Mouse (Mus musculus) liver, embryonic 14.5 days (tissue): ENCODE data around the gene Oit3. TPM values are rescaled to one million over a fixed set of nuclear protein-coding genes. Genes with fewer than 3 reads are reported as not detected.

Experiments
- ATAC-seq: fragments of 200-750 bp; cut with Nextera tagmentation; 2 replicates; pipeline ENCODE4 v1.8.0; 2017; ENCODE audit warnings: moderate number of reproducible peaks, mild to moderate bottlenecking, moderate library complexity; ENCODE audit not compliant: insufficient read depth
- DNase-seq, 3 experiments: peaks; one replicate each; pipeline ENCODE4 v3.0.0-alpha.2; 2012 to 2013; ENCODE audit warnings: low read depth in 3 of 3, low spot score in 3 of 3
- H3K27ac ChIP-seq: fragments of 300-500 bp; sonication (generic); 2 replicates; pipeline ENCODE4 v1.5.1; 2014; ENCODE audit warnings: moderate library complexity, mild to moderate bottlenecking, control low read depth, inconsistent platforms
- H3K27me3 ChIP-seq: fragments of 300-500 bp; sonication (generic); 2 replicates; pipeline ENCODE4 v1.6.1; 2014; ENCODE audit warnings: mild to moderate bottlenecking, low read length, moderate library complexity; ENCODE audit not compliant: control insufficient read depth, insufficient read depth
- H3K36me3 ChIP-seq: fragments of 300-500 bp; sonication (generic); replicated peaks from 2 replicates; pipeline ENCODE4 v1.6.1; 2014; ENCODE audit warnings: low read depth; ENCODE audit not compliant: control insufficient read depth, insufficient read depth
- H3K4me1 ChIP-seq, 2 experiments: fragments of 200-500 bp in 1 of 2; fragments of 300-500 bp in 1 of 2; sonication (generic) in 1 of 2; replicated peaks; 2 replicates each; pipeline ENCODE4 v1.6.1; 2012 to 2014; ENCODE audit warnings: antibody characterized with exemption in 1 of 2, inconsistent platforms in 1 of 2, low read length in 1 of 2; ENCODE audit not compliant: control insufficient read depth in 2 of 2, insufficient read depth in 2 of 2
- H3K4me2 ChIP-seq: fragments of 300-500 bp; sonication (generic); 2 replicates; pipeline ENCODE4 v1.6.1; 2014; ENCODE audit warnings: low read depth, mild to moderate bottlenecking, control low read depth, moderate library complexity
- H3K4me3 ChIP-seq, 2 experiments: fragments of 200-500 bp in 1 of 2; fragments of 300-500 bp in 1 of 2; sonication (generic) in 1 of 2; 2 replicates each; pipeline ENCODE4 v1.5.1; 2012 to 2014; ENCODE audit warnings: low read depth in 2 of 2, low read length in 2 of 2, mild to moderate bottlenecking in 2 of 2, control low read depth in 1 of 2, inconsistent platforms in 1 of 2, moderate library complexity in 1 of 2; ENCODE audit not compliant: insufficient read depth in 1 of 2
- H3K9ac ChIP-seq: fragments of 300-500 bp; sonication (generic); replicated peaks from 2 replicates; pipeline ENCODE4 v1.6.1; 2014; ENCODE audit warnings: mild to moderate bottlenecking, control low read depth, moderate library complexity
- H3K9me3 ChIP-seq: fragments of 300-500 bp; sonication (generic); 2 replicates; pipeline ENCODE4 v1.6.1; 2016; ENCODE audit warnings: low read length, mixed read lengths; ENCODE audit not compliant: control insufficient read depth
- CTCF ChIP-seq: IDR thresholded peaks from 2 replicates; pipeline ENCODE4 v1.5.1; 2016; ENCODE audit warnings: antibody characterized with exemption, low read depth, control low read depth
- EP300 ChIP-seq: IDR thresholded peaks from 2 replicates; pipeline ENCODE4 v1.6.1; 2016; ENCODE audit warnings: antibody characterized with exemption, low read depth
- WGBS: fragments of 180-500 bp; shearing (Covaris S2); extraction: QIAGEN DNeasy Blood & Tissue Kit; methylation state at CpG from one replicate; pipeline ENCODE4 v1.1.7; 2014; ENCODE audit not compliant: insufficient replicate concordance; 5-methylcytosine and 5-hydroxymethylcytosine counted together
- polyA plus RNA-seq, 2 experiments: library from polyadenylated mRNA; depleted of rRNA in 1 of 2; stranded (reverse) in 1 of 2; unstranded in 1 of 2; fragments of >200 nt; fragmentation: Nextera tagmentation in 1 of 2; extraction: Ambion mirVana in 1 of 2; gene quantifications; 2 replicates each; pipeline versions ENCODE4 v1.2.1 to v1.2.3; 2012 to 2014

Oit3 gene
- polyA plus RNA-seq, 2 experiments, result 16.0 to 17.5 TPM

DNA sequence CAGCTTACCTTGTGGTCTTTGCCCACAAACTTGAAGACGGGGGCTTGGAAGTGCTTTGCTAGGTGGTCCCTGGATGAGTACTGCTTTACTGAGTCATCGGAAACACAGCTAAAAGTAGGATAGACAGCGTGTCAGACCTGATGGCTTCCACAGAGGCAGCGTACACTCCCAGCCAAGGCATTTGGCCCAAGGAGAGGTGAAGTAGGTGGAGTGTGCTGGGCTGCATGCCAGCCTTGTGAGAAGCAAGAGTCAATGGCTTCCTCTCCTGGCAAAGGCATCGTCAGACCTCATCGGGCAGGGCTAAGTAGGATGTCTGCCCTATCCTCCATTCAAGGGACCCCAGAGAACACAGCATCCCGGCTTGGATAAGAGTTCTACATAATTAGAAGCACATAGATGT is 16.2 kb downstream of the Oit3 start:
- 57% methylated on average over 7 of the region's 7 CpGs for WGBS
- DNase-seq, result no peak
- Histone ChIP-seq H3K27ac (no peak overlapping the region), H3K27me3 (no peaks in the 10 kb centered on the region), H3K4me1 (0 out of 4 replicates have a peak, but pooled peaks cover 0 to 6% of the 10 kb centered on the region in 2 experiments), H3K9ac (no peak overlapping the region), H3K36me3 (no peaks in the 10 kb centered on the region), H3K4me3 (no peak overlapping the region), H3K9me3 (no peaks in the 10 kb centered on the region), H3K4me2 (no peak overlapping the region)
- ATAC-seq, result no peak
- TF ChIP-seq EP300 (no peak), CTCF (no peak)

DNA sequence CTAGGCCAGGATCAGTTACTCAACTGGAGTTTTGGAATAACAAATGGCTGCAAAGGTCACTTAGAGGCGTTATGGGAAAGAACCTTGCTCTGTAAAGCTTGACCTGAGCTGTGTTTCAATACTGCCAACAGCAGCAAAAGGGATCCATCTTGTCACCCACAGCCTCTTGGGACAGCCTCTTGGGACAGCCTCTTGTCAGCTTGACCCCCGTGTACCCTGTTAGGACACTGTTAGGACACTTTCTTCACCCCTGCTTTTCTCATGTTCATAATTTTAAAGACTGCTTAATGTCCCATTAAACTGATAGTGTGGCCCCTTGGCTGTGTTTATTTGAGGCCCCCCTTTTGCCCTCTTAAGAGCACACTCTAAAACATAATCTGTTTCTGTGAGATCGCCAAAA is 17.1 kb downstream of the Oit3 start:
- Histone ChIP-seq H3K4me3 (no peak overlapping the region), H3K4me1 (0 out of 4 replicates have a peak, but pooled peaks cover 0 to 2% of the 10 kb centered on the region in 2 experiments), H3K4me2 (no peak overlapping the region), H3K36me3 (no peaks in the 10 kb centered on the region), H3K9me3 (no peaks in the 10 kb centered on the region), H3K9ac (no peak overlapping the region), H3K27ac (no peak overlapping the region), H3K27me3 (no peaks in the 10 kb centered on the region)
- WGBS, result 54% methylated on average over 3 of the region's 3 CpGs
- no peak for ATAC-seq
- no peak for DNase-seq
- TF ChIP-seq CTCF (no peak), EP300 (no peak)

DNA sequence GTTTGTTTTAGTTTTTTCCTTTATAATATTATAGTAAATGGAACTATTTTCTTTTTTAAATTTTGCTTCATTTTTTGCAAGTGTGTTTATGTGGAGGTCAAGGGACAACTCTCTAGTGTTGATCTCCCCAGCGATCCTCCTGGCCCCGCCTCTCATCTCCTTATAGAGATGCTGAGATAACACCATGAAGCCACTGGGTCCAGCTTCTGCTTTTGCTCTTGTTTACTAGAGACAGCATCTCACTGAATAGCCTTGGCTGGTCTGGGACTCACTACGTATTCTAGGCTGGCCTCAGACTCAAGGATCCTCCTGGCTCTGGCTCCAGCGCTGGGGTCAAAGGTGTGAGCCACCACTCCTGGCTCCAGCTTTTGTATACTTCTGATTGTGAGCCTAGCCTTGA is 22.1 kb downstream of the Oit3 start:
- 44% methylated on average over 4 of the region's 4 CpGs for WGBS
- no peak for ATAC-seq

DNA sequence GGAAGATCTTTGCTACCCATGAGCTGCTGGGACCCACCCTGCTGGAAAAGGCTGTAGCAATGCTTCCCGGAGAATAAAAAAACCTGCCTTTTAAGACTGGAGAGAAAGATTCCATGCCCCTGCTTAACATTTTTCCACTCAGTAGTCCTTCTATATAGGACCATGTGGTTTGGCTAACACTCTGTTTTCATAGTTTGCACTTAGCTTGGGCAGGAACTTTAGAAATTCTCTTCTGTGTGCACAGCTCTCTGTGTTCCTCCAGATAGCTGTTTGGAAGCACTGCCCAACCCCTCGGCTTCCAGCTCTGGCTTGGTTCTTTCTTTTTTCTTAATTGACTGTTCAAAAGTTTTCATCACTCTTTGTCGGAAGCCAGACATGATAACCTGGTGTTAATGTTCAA is 25.0 kb downstream of the Oit3 start:
- Histone ChIP-seq H3K4me2 (no peak overlapping the region), H3K36me3 (no peaks in the 10 kb centered on the region), H3K27ac (no peak overlapping the region), H3K9ac (no peak overlapping the region), H3K9me3 (no peaks in the 10 kb centered on the region), H3K4me3 (no peak overlapping the region), H3K4me1 (no peaks in the 10 kb centered on the region), H3K27me3 (no peaks in the 10 kb centered on the region)
- no peak for ATAC-seq
- DNase-seq, result no peak
- 56% methylated on average over 3 of the region's 3 CpGs for WGBS
- TF ChIP-seq EP300 (no peak), CTCF (no peak)

More for the DNA sequence above, 22.1 kb downstream of the Oit3 start:
- H3K27me3 ChIP-seq, result no peaks in the 10 kb centered on the region
- no peak overlapping the region for H3K9ac ChIP-seq
- no peaks in the 10 kb centered on the region for H3K36me3 ChIP-seq
- no peak overlapping the region for H3K4me2 ChIP-seq
- no peak overlapping the region for H3K4me3 ChIP-seq
- no peak overlapping the region for H3K27ac ChIP-seq
- no peak for DNase-seq
- no peaks in the 10 kb centered on the region for H3K4me1 ChIP-seq
- H3K9me3 ChIP-seq, result no peaks in the 10 kb centered on the region
- TF ChIP-seq CTCF, result no peak
- no peak for TF ChIP-seq EP300

DNA sequence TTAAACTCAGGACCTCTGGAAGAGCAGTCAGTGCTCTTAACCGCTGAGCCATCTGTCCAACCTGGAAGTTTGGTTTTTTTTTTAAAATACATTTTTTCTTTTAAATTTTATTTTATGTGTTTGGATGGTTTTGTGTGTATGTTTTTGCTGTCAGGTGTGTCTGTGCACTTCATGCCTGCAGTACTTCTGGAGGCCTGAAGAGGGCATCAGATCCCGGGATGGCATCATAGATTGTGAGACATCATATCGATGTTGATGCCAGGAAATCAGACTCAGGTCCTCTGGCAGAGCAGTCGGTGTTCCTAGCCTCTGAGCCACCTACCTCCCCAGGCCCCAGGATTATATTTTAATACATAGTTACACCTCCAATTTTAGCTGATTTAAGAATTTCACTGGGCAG is 27.9 kb downstream of the Oit3 start:
- Histone ChIP-seq H3K27me3 (no peaks in the 10 kb centered on the region), H3K4me3 (no peak overlapping the region), H3K27ac (no peak overlapping the region), H3K4me2 (no peak overlapping the region), H3K9ac (no peak overlapping the region), H3K9me3 (no peaks in the 10 kb centered on the region), H3K36me3 (no peaks in the 10 kb centered on the region), H3K4me1 (no peaks in the 10 kb centered on the region)
- WGBS, result 74% methylated on average over 4 of the region's 4 CpGs
- peak; percentile 49 for TF ChIP-seq CTCF
- TF ChIP-seq EP300, result no peak
- ATAC-seq (no peak), DNase-seq (no peak)

DNA sequence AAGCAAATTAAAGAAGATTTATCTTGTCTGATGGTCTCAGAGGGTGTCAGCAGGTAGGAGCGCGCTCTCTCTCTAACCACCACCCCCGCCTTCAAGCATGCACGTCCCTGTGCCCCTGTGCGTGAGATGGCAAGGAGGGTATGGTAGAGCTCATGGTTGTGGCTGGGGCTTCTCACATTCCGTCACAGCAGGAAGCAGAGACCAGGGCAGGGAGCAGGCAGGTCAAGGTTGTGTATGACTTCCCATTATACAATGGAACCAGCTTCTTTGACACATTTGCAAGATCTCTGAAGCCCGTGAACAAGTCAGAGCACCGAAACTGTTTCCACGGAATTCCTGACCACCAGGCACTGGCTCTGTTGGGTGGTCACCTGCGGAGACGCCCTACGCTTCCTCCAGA is 31.3 kb downstream of the Oit3 start:
- no peaks in the 10 kb centered on the region for H3K36me3 ChIP-seq
- H3K4me2 ChIP-seq, result no peak overlapping the region
- no peak overlapping the region for H3K27ac ChIP-seq
- no peak overlapping the region for H3K4me3 ChIP-seq
- TF ChIP-seq CTCF (no peak), EP300 (no peak)
- H3K4me1 ChIP-seq, result no peaks in the 10 kb centered on the region
- H3K27me3 ChIP-seq, result no peaks in the 10 kb centered on the region
- H3K9ac ChIP-seq, result no peak overlapping the region
- H3K9me3 ChIP-seq, result no peaks in the 10 kb centered on the region
- ATAC-seq (no peak), DNase-seq (no peak)
- WGBS, result 58% methylated on average over 12 of the region's 12 CpGs
